Mouse (Mus musculus) bone marrow macrophage, adult 2 months (primary cell): ENCODE measurements around the gene Qsox1.

Experiments
- CTCF ChIP-seq: IDR thresholded peaks from 2 replicates; pipeline ENCODE4 v1.5.1; 2012; ENCODE audit warnings: low read depth, mild to moderate bottlenecking, low read length, moderate library complexity
- POLR2A ChIP-seq: IDR thresholded peaks from 2 replicates; pipeline ENCODE4 v1.6.1; 2012; ENCODE audit warnings: mild to moderate bottlenecking, low read depth, low read length, borderline replicate concordance

GRCm38 (mm10) chr1:155830861-155831260 lies 18.2 kb upstream of the Qsox1 start:
- TF ChIP-seq POLR2A, result no peak
- TF ChIP-seq CTCF, result no peak
